Mouse (Mus musculus): ENCODE data around the gene Btnl6.
"Not testable (repeated sequence)": the region's sequence is repeated elsewhere in the genome, so short reads cannot be mapped to it uniquely, and the experiment has no call there.

Btnl6 gene

GRCm38 (mm10) chr17:34517252-34517651 is at the start of gene Btnl6:
TSS of gene Btnl6 (minus strand) at chr17:34517352.
- in situ Hi-C loops (cut with MboI; ENCODE audit: low sequenced_read_pairs): no loop called here

GRCm38 (mm10) chr17:34564796-34565195 is 47.6 kb upstream of the Btnl6 start:
- in situ Hi-C loops (cut with MboI; ENCODE audit: low sequenced_read_pairs): no loop called here

GRCm38 (mm10) chr17:34564003-34564421 is 46.9 kb upstream of the Btnl6 start, which contains the start of gene Notch4:
TSS of gene Notch4 (plus strand) at chr17:34564268.
- in situ Hi-C loops (cut with MboI; ENCODE audit: low sequenced_read_pairs): no loop called here

DNA sequence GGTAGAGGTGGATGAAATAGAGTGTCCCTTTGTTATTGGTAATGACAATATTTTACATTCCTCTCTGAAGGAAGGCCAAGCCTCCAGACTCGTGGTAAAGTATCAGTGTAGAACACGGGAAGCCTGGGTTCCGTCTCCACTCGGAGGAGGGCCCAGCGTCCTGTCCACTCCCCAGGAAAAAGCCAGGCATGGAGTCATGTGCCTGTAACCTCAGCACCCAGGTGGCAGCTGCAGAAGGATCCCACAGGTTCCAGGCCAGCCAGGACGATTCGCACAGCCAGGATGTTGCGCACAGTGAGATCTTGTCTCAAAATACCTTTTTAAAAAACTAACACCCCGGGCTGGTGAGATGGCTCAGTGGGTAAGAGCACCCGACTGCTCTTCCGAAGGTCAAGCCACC is 46.2 kb upstream of the Btnl6 start:
- in situ Hi-C loops (cut with MboI; ENCODE audit: low sequenced_read_pairs): no loop called here

GRCm38 (mm10) chr17:34562595-34562994 is 45.4 kb upstream of the Btnl6 start:
- in situ Hi-C loops (cut with MboI; ENCODE audit: low sequenced_read_pairs): no loop called here

GRCm38 (mm10) chr17:34561200-34561599 is 44.0 kb upstream of the Btnl6 start:
- in situ Hi-C loops (cut with MboI; ENCODE audit: low sequenced_read_pairs): no loop called here

DNA sequence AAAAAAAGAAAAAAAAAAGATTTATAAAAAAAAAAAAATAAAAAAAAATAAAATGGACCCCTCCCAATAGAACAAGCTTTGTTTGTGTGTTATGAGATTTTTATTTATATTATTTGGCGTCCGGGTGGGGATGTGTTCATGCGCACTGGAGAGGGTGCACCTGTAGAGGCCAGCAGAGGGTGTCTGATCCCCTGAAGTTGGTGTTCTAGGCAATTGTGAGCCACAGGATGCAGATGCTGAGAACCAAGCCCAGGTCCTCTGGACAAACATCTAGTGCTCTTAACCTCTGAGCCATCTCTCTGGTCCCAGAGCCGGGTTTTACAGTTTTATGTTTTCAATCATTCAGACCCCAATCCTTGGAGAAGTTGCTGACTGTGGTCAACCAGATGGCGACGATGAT is 43.3 kb upstream of the Btnl6 start:
- in situ Hi-C loops (cut with MboI; ENCODE audit: low sequenced_read_pairs): no loop called here

GRCm38 (mm10) chr17:34559895-34560294 is 42.7 kb upstream of the Btnl6 start:
- in situ Hi-C loops (cut with MboI; ENCODE audit: low sequenced_read_pairs): no loop called here

DNA sequence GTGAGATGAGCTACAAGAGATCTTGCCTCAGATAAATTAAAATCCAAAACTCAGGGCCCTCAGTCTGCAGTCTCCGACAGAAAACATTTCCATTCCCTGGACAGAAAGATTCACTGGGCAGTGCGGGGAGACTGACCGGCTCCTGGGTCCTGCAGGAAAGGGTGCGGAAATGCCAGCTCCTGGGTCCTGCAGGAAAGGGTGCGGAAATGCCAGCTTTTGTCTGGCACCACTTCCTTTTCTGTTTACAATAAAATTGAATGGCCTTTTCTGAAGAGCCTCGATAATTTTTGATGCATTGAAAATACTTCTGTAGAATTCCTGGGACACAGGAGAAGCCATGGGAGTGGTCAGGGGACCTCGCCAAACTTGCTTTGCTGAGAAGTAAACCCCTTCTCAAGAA is 42.0 kb upstream of the Btnl6 start:
- in situ Hi-C loops (cut with MboI; ENCODE audit: low sequenced_read_pairs): no loop called here

GRCm38 (mm10) chr17:34557411-34557810 is 40.3 kb upstream of the Btnl6 start:
- in situ Hi-C loops (cut with MboI; ENCODE audit: low sequenced_read_pairs): no loop called here

GRCm38 (mm10) chr17:34556406-34556805 is 39.3 kb upstream of the Btnl6 start:
- in situ Hi-C loops (cut with MboI; ENCODE audit: low sequenced_read_pairs): no loop called here

DNA sequence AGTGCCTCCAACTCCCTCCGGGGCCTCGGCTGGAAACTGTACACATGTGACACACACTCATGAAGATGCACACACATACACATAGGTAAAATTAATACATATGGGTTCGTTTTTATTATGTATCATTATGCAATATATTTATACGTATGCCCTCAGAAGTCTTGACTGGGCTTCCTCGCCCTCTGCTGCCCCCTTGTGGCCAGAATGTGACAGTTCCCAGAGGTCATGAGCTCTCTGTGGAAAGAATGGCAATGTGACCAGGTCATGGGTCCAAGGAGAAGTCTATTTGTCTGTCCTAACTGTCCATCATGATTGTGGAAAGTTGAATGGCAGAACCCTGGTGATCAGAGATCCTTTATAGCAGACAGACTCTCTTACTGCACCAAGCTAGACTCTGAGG is 38.3 kb upstream of the Btnl6 start:
- in situ Hi-C loops (cut with MboI; ENCODE audit: low sequenced_read_pairs): no loop called here

DNA sequence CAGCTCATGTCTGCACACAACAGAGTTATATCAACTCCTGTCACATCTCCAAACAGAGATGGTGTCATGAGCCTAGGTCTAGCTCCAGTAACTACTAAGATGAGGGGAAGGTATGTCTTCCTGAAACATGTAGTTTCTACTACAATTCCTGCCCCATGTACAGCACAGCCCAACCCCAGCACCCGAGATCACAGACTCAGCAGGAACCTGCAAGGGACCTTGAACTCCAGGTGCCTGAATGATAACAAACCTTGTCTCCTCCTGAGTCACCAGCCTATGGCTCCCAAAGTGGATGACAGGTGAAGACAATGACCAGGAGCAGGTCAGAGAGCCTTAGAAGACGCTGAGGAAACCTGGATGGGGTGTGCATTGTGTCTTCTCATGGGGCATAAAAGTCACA is 32.7 kb upstream of the Btnl6 start:
- in situ Hi-C loops (cut with MboI; ENCODE audit: low sequenced_read_pairs): no loop called here

GRCm38 (mm10) chr17:34549156-34549555 is 32.0 kb upstream of the Btnl6 start:
- in situ Hi-C loops (cut with MboI; ENCODE audit: low sequenced_read_pairs): no loop called here

DNA sequence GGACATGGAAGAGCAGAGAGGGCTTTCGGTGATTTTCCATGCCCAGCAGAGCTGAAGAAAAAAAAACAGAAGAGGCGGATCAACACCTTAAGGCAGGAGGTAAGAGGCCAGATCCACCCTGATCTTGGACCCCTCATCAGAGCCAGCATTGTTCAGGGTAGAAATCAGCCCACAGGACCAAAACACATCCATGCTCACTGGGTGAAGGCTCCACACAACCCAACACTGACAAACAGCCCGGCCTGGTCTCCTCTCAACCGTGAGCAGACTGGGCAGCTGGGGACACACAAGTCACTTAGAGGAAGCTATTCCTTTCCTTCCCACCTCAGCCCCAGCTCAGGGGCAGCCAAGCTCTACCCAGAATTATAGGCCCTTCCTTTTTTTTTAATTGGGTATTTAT is 30.4 kb upstream of the Btnl6 start:
- in situ Hi-C loops (cut with MboI; ENCODE audit: low sequenced_read_pairs): no loop called here

GRCm38 (mm10) chr17:34546797-34547196 is 29.6 kb upstream of the Btnl6 start:
- in situ Hi-C loops (cut with MboI; ENCODE audit: low sequenced_read_pairs): no loop called here

DNA sequence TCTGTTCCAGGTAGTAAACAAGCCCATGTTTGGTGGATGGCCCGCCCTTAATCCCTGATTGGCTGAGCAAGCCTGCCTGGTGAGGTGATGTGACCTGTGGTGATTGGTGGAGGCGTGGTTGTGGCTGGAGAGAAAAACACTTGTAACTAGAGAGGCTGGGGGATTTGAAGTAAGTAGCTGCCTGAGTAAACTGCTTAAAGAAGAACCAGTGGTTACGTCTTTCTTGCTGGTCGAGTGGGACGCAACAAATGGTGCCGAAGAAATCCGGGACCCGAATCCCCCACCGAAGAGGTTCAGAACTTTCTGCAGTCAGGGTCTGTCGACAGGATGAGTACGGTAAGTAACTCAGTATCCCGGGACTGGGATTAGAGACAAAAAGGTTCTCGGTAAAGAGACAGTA is 26.4 kb upstream of the Btnl6 start:
- in situ Hi-C loops (cut with MboI; ENCODE audit: low sequenced_read_pairs): not testable (repeated sequence)

GRCm38 (mm10) chr17:34532671-34533070 is 15.5 kb upstream of the Btnl6 start:
- in situ Hi-C loops (cut with MboI; ENCODE audit: low sequenced_read_pairs): no loop called here

DNA sequence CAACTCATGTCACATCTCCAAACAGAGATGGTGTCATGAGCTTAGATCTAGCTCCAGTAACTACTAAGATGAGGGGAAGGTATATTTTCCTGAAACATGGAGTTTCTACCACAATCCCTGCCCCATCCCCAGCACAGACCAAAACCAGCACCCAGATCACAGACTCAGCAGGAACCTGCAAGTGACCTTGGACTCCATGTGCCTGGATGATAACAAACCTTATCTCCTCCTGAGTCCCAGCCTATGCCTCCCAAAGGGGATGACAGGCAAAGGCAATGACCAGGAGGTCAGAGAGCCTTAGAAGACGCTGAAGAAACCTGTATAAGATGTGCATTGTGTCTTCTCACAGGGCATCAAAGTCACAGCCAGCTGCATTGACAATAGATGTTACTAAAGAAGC is 1.8 kb upstream of the Btnl6 start:
- in situ Hi-C loops (cut with MboI; ENCODE audit: low sequenced_read_pairs): no loop called here

DNA sequence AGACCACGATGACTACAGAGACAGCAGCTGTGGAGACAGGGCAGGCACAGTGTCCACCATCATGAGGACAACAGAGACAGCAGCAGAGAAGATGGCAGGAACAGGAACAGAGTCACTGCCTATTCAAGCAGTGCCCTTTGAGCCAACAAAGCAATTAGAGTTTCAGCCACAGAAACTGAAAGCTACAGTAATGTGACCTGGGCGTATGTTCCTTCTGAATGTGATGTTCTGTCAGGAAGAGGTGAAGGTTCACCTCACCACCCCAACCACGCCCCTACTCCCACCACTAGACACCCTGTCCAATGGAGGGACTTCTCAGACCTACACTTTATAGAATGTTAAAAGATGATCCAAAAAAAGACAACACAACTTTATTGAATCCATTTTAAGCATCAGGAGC is 1.4 kb upstream of the Btnl6 start:
- in situ Hi-C loops (cut with MboI; ENCODE audit: low sequenced_read_pairs): not testable (repeated sequence)

DNA sequence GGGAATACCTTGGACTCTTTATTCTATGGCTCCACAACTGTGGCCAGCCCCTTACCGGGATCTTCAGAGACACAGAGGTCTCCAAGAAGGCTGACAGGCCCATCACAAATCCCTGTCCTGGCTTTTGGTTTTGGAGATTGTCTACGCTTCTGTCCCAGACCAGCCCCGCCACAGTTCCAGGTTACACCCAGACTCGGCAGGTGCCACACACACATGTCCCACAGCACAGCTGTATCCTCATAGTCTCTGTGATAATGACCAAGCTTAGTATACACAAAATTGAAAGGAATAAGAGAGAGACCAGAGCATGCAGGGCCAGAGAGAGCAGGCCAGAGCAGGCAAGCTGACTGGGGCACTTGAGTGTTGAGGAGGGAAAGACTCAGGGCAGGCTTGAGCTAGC is 643 bp upstream of the Btnl6 start:
- in situ Hi-C loops (cut with MboI; ENCODE audit: low sequenced_read_pairs): no loop called here

GRCm38 (mm10) chr17:34516514-34516913 is 638 bp downstream of the Btnl6 start:
- in situ Hi-C loops (cut with MboI; ENCODE audit: low sequenced_read_pairs): no loop called here

- in situ Hi-C loops (cut with MboI; ENCODE audit: low sequenced_read_pairs): loop anchor here (5.0 kb wide), 1 partner anchor 39 kb away; no protein-coding TSS in a partner anchor
These were observed 5.4 kb downstream of the Btnl6 start for GRCm38 (mm10) chr17:34511723-34512122.

GRCm38 (mm10) chr17:34507591-34507990 is 9.6 kb downstream of the Btnl6 start:
- in situ Hi-C loops (cut with MboI; ENCODE audit: low sequenced_read_pairs): no loop called here
